Mouse (Mus musculus): ENCODE results near the gene Pam. TPM values are rescaled to one million over a fixed set of nuclear protein-coding genes. Genes with fewer than 3 reads are reported as not detected.

The Pam gene
- total and polyA plus RNA-seq, 3 experiments: 262 to 733 (median 484) TPM

- no peak for DNase-seq
Measured at GRCm38 (mm10) chr1:97915726-97916125, 179.7 kb downstream of the Pam start.

GRCm38 (mm10) chr1:97910874-97911273 lies 184.6 kb downstream of the Pam start:
- peak; percentile 74 for DNase-seq

- no peak for DNase-seq
Measured at GRCm38 (mm10) chr1:97909561-97909960, 185.9 kb downstream of the Pam start.

GRCm38 (mm10) chr1:97908736-97909135 lies 186.7 kb downstream of the Pam start:
- no peak for DNase-seq

GRCm38 (mm10) chr1:97903912-97904460 lies 191.5 kb downstream of the Pam start:
- DNase-seq: peak; percentile 65

GRCm38 (mm10) chr1:97902830-97903229 lies 192.6 kb downstream of the Pam start:
- no peak for DNase-seq

GRCm38 (mm10) chr1:97900559-97901153 lies 194.8 kb downstream of the Pam start:
- no peak for DNase-seq

- no peak for DNase-seq
Measured at GRCm38 (mm10) chr1:97887511-97887910, 207.9 kb downstream of the Pam start.

GRCm38 (mm10) chr1:97883498-97883897 lies 211.9 kb downstream of the Pam start:
- no peak for DNase-seq

- DNase-seq: no peak
Measured at GRCm38 (mm10) chr1:97877037-97877436, 218.4 kb downstream of the Pam start.

GRCm38 (mm10) chr1:97873490-97874054 lies 221.9 kb downstream of the Pam start:
- DNase-seq: peak; percentile 34

GRCm38 (mm10) chr1:97872493-97872892 lies 223.0 kb downstream of the Pam start:
- no peak for DNase-seq

- no peak for DNase-seq
Measured at GRCm38 (mm10) chr1:97872072-97872471, 223.4 kb downstream of the Pam start.

GRCm38 (mm10) chr1:97864135-97864534 lies 231.3 kb downstream of the Pam start:
- peak; percentile 68 for DNase-seq

GRCm38 (mm10) chr1:97863140-97863539 lies 232.3 kb downstream of the Pam start:
- no peak for DNase-seq

GRCm38 (mm10) chr1:97862734-97863133 lies 232.7 kb downstream of the Pam start:
- no peak for DNase-seq

- no peak for DNase-seq
Measured at GRCm38 (mm10) chr1:97854256-97854655, 241.2 kb downstream of the Pam start.

- DNase-seq: no peak
Measured at GRCm38 (mm10) chr1:97851601-97852175, 243.8 kb downstream of the Pam start.

- DNase-seq: no peak
Measured at GRCm38 (mm10) chr1:97848601-97849241, 246.7 kb downstream of the Pam start.

- DNase-seq: no peak
Measured at GRCm38 (mm10) chr1:97843220-97843992, 252.0 kb downstream of the Pam start.

GRCm38 (mm10) chr1:97834354-97834822 lies 261.1 kb downstream of the Pam start:
- DNase-seq: no peak

Data from adrenal gland, adult 2 months (tissue).